Mouse (Mus musculus) layer of hippocampus, postnatal 25 days (tissue): ENCODE measurements around the gene Kat6b. TPM values are rescaled to one million over a fixed set of nuclear protein-coding genes. Genes with fewer than 3 reads are reported as not detected.

Source experiments
- DNase-seq, 2 experiments: peaks; one replicate each; pipeline ENCODE4 v3.0.0; 2022; ENCODE audit warnings: mixed read lengths in 2 of 2, low spot score in 1 of 2; ENCODE audit errors: extremely low spot score in 1 of 2
- total RNA-seq, 2 experiments: library from RNA; stranded (reverse); gene quantifications; 2 replicates each; pipeline ENCODE4 v1.2.3; 2021

The Kat6b gene
- total RNA-seq, 2 experiments from 2014 or later = 70.0 to 83.4 TPM

- DNase-seq = no peak
Observed at GRCm38 (mm10) chr14:21691070-21691469, 209.8 kb downstream of the Kat6b start.

GRCm38 (mm10) chr14:21695020-21695419 lies 213.8 kb downstream of the Kat6b start:
- no peak for DNase-seq

GRCm38 (mm10) chr14:21696186-21696830 lies 215.1 kb downstream of the Kat6b start:
- no peak for DNase-seq

- DNase-seq = no peak
Observed at GRCm38 (mm10) chr14:21702691-21703090, 221.5 kb downstream of the Kat6b start.

- no peak for DNase-seq
Observed at GRCm38 (mm10) chr14:21703255-21703654, 222.0 kb downstream of the Kat6b start.

- no peak for DNase-seq
Observed at GRCm38 (mm10) chr14:21705462-21705861, 224.2 kb downstream of the Kat6b start.

- DNase-seq = peak; percentile 31 to 32
Observed at GRCm38 (mm10) chr14:21706759-21707571, 225.7 kb downstream of the Kat6b start.

- no peak for DNase-seq
Observed at GRCm38 (mm10) chr14:21709545-21709944, 228.3 kb downstream of the Kat6b start.

GRCm38 (mm10) chr14:21711231-21711630 lies 230.0 kb downstream of the Kat6b start:
- DNase-seq = no peak

- no peak for DNase-seq
Observed at GRCm38 (mm10) chr14:21714486-21714885, 233.3 kb downstream of the Kat6b start, which contains the start of gene Dupd1. Dupd1 (minus strand) TSS chr14:21714576.

GRCm38 (mm10) chr14:21719646-21720383 lies 238.6 kb downstream of the Kat6b start:
- no peak for DNase-seq

GRCm38 (mm10) chr14:21720430-21721205 lies 239.4 kb downstream of the Kat6b start:
- no peak for DNase-seq

Other genes starting within 250 kb of the Kat6b start
- 1 to 10 TPM in 1 of 2 experiments, under 1 TPM in 1; 0.39 to 1.2 TPM for gene Dupd1, start 233.1 kb downstream of the Kat6b start, total RNA-seq